Mouse (Mus musculus) embryonic fibroblast, embryonic 13.5 days (primary cell): ENCODE measurements around the gene Kif24.

Source experiments
- CTCF ChIP-seq: IDR thresholded peaks from 2 replicates; pipeline ENCODE4 v1.5.1; 2011; ENCODE audit warnings: mild to moderate bottlenecking, control low read depth, low read length, moderate library complexity, borderline replicate concordance; ENCODE audit not compliant: insufficient read depth
- POLR2A ChIP-seq: IDR thresholded peaks from 2 replicates; pipeline ENCODE4 v1.6.1; 2011; ENCODE audit warnings: low read depth, mild to moderate bottlenecking, control low read depth, low read length, moderate library complexity

DNA sequence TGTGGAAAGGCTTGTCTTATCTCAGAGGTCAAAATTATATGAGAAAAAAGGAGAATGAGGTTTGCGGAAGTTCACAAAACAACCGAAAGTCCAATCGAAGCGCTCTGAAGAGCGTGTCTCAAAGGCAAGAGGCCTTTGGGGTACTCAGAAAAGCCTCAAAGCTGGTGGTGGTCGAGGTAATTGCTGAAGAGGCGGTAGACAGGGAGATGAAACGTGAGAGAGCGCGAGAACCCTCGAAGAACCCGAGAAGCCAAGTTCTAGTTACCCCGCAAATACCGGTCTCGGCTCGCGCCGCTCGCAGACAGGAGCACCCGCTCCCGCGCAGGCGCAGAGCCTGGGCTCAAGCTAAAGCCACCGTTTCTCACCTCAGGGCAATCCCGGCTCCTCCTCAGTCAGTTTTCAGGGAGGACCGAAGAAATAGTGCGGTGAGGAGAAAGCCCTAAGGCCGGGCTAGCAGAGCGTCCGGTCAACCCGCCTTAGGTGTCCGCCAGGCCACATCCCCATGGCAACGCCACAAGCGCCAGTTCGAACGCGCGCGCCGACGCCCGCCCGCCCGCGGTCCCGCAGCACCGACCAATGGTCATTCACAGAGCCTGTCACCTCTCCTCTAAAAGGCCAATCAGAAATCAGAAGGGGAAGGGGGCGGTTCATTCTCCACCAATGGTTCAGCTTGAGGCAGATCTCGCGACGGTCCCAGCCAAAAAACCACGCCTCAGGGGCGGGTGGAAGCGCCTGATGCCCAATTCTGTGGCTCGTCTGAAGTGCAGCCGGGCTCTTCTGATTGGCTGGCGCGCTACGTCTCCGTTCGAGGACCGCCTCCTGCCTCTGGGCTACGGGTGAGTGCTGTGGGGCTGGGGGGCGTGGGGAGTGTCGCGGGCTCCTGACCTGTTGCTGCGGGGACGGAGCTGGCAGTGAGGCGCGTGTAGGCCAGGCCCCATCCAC lies at the start of gene Kif24, which contains the start of gene Nudt2:
- TF ChIP-seq POLR2A, result peak; percentile 81
- TF ChIP-seq CTCF, result no peak
